Mouse (Mus musculus) olfactory bulb, adult 2 months (tissue): ENCODE results near the gene Rabggtb.

Experiments
- CTCF ChIP-seq: fragments of 200-500 bp; IDR thresholded peaks from 2 replicates; pipeline ENCODE4 v1.5.1; 2012; ENCODE audit warnings: low read depth, mild to moderate bottlenecking, low read length, moderate library complexity; ENCODE audit not compliant: insufficient read depth
- POLR2A ChIP-seq: fragments of 200-500 bp; IDR thresholded peaks from 2 replicates; pipeline ENCODE4 v1.6.1; 2012; ENCODE audit warnings: mild to moderate bottlenecking, low read depth, low read length, moderate library complexity; ENCODE audit not compliant: insufficient read depth

GRCm38 (mm10) chr3:153959731-153960207 is 47.0 kb upstream of the Rabggtb start:
- TF ChIP-seq CTCF = no peak
- no peak for TF ChIP-seq POLR2A
